Mouse (Mus musculus) neural tube, embryonic 15.5 days (tissue): Measurements from ENCODE around the gene Lrrc8e. TPM values are rescaled to one million over a fixed set of nuclear protein-coding genes. Genes with fewer than 3 reads are reported as not detected.

Experiments used
- ATAC-seq: fragments of 200-750 bp; cut with Nextera tagmentation; 2 replicates; pipeline ENCODE4 v1.8.0; 2017; ENCODE audit warnings: mild to moderate bottlenecking, moderate TSS enrichment, moderate library complexity; ENCODE audit not compliant: low FRiP score
- H3K27ac ChIP-seq: fragments of 300-500 bp; sonication (generic); replicated peaks from 2 replicates; pipeline ENCODE4 v1.5.1; 2015; ENCODE audit warnings: mild to moderate bottlenecking, inconsistent platforms
- H3K27me3 ChIP-seq: fragments of 300-500 bp; sonication (generic); replicated peaks from 2 replicates; pipeline ENCODE4 v1.6.1; 2015; ENCODE audit warnings: inconsistent platforms
- H3K36me3 ChIP-seq: fragments of 300-500 bp; sonication (generic); 2 replicates; pipeline ENCODE4 v1.6.1; 2015; ENCODE audit warnings: inconsistent platforms
- H3K4me1 ChIP-seq: fragments of 300-500 bp; sonication (generic); 2 replicates; pipeline ENCODE4 v1.6.1; 2015; ENCODE audit warnings: inconsistent platforms
- H3K4me2 ChIP-seq: fragments of 300-500 bp; sonication (generic); 2 replicates; pipeline ENCODE4 v1.6.1; 2015; ENCODE audit warnings: inconsistent platforms, mild to moderate bottlenecking, moderate library complexity
- H3K4me3 ChIP-seq: fragments of 300-500 bp; sonication (generic); replicated peaks from 2 replicates; pipeline ENCODE4 v1.5.1; 2015; ENCODE audit warnings: mild to moderate bottlenecking, inconsistent platforms
- H3K9ac ChIP-seq: fragments of 300-500 bp; sonication (generic); replicated peaks from 2 replicates; pipeline ENCODE4 v1.6.1; 2015; ENCODE audit warnings: mild to moderate bottlenecking, inconsistent platforms
- H3K9me3 ChIP-seq: fragments of 300-500 bp; sonication (generic); replicated peaks from 2 replicates; pipeline ENCODE4 v1.6.1; 2016; ENCODE audit warnings: inconsistent platforms
- whole genome bisulfite sequencing: fragments of 180-500 bp; shearing (Covaris S2); methylation state at CpG from one replicate; pipeline ENCODE4 v1.1.7; 2015; ENCODE audit warnings: mixed read lengths; 5-methylcytosine and 5-hydroxymethylcytosine counted together
- polyA plus RNA-seq: library from polyadenylated mRNA; unstranded; fragments of >200 nt; fragmentation: Nextera tagmentation; extraction: Ambion mirVana; gene quantifications from 2 replicates; pipeline ENCODE4 v1.2.1, GENCODE M21; 2015

Lrrc8e gene
- polyA plus RNA-seq, 1 experiment from 2014 or later = not detected

DNA sequence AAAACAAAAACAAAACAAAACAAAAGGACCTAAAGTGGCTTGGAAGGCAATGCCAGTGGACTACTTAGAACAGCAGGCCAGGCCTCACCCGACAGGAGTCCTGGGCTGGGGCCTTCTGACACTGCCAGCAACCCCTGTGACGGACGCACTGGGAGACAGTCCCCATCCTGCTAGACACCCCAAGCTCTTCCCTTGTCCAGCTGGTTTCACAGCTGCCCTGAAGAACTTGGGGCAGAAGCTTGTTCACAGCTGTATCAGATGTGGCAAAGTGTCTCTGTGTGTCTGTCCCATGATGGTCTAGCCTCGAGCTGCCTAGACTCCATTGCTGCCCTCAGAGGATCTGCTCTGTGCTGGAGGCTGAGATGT lies 33.2 kb downstream of the Lrrc8e start:
- WGBS = 85% methylated on average over 4 of the region's 4 CpGs
- no peak overlapping the region for H3K4me3 ChIP-seq
- peak overlapping the region; percentile 76 for H3K4me2 ChIP-seq
- peaks cover 40% of the 10 kb centered on the region for H3K4me1 ChIP-seq
- ATAC-seq = no peak
- peak overlapping the region; percentile 87 for H3K9ac ChIP-seq
- H3K27ac ChIP-seq = peak overlapping the region; percentile 93
- H3K27me3 ChIP-seq = no peaks in the 10 kb centered on the region
- H3K9me3 ChIP-seq = no peaks in the 10 kb centered on the region
- peaks cover 66% of the 10 kb centered on the region for H3K36me3 ChIP-seq

DNA sequence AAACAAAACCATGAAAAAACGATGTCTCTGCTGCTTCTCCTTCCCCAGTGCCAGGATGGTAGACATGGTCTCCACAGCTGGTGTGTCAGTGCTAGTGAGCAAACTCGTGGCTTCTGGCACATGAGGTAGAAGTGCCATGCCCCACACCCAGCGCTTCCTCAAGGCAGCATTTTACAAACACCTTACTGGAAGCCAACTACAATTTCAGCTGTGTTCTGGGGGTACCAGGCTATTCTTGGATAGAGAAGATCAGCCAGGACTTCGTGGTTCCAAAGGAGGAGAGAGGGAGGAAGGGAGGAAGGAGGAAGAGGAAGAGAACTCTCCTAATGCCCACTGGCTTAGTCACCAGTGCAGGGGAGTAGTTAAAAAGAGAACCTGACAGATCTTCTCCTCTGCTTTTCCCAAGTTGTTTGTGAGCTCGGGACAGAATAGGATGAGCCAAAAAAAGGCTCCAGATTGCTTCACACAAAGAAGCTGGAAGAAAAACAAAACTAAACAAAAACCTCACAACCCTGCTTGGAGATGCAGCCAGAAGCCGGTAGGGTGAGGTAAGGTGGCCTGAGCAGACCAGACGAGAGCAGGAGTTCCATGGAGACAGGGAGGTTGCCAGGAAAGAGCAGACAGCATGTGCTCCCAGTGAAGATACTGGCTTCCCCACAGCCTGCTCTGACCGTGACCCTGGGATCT lies 36.6 kb downstream of the Lrrc8e start:
- 92% methylated on average over 8 of the region's 8 CpGs for WGBS
- Histone ChIP-seq H3K27ac (no peak overlapping the region), H3K36me3 (peaks cover 83% of the 10 kb centered on the region)

DNA sequence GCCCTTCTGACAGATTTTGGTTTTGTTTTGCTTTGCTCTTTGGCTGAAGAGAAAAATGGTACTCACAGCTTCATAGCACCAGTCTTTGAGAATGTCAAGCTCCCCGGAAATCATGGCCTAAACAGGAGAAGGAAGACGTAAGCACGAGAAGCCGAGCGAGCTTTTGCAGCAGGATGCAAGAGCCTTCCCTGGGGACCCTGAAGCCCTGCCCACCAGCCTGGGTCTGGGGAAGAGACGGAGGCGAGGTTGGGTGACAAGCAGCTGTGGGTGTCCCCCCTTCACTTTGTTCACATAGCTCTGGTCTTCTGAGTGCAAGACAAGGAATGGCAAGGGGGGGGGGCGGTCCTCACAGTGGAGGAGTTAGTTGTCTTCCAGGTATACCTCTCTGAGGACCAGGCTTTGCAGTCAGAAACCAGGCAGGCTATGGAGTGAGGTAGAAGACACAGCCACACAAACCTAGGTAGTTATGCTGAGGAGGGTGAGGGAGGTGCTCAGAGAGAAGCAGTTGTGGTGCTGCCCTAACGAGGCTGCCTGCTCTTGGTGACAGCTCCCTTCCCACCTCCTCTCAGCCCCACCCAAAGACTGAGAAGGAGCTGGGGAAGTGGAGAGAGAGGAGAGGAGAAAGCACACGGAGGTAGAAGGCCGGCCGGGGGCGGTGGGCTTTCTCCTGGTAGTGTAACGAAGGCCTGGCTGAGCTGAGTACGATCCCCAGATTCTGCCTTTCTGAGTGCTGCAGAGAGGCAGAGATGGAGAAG lies 38.7 kb downstream of the Lrrc8e start:
- Histone ChIP-seq H3K4me1 (no peaks in the 10 kb centered on the region), H3K27ac (no peak overlapping the region), H3K27me3 (no peaks in the 10 kb centered on the region), H3K4me2 (no peak overlapping the region), H3K4me3 (no peak overlapping the region), H3K9ac (no peak overlapping the region), H3K36me3 (peaks cover 97% of the 10 kb centered on the region), H3K9me3 (no peaks in the 10 kb centered on the region)
- no peak for ATAC-seq
- WGBS = 95% methylated on average over 15 of the region's 15 CpGs

More for the DNA sequence above, 36.6 kb downstream of the Lrrc8e start:
- H3K4me3 ChIP-seq = no peak overlapping the region
- H3K4me2 ChIP-seq = no peak overlapping the region
- peaks cover 11% of the 10 kb centered on the region for H3K4me1 ChIP-seq
- no peak overlapping the region for H3K9ac ChIP-seq
- H3K27me3 ChIP-seq = no peaks in the 10 kb centered on the region
- H3K9me3 ChIP-seq = no peaks in the 10 kb centered on the region
- no peak for ATAC-seq

DNA sequence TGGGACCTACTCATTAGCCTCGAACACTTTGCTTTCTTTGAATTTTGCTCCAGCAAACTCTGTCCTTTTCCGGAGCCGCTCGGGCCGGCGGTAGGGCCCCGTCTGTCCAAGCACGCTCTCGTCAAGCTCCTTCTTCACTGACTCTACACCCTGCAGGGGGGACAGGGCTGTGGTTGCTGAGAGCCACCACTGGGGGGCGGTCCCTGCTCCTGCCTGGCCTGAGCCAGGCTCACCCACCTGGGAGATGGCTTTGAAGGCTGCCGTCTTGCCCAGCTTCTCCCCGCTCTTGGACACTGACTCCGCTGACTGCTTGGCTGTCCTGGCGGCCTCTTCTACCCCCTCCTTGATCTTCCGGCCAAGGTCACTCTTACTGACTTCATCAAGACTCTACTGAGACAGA lies 41.0 kb downstream of the Lrrc8e start:
- Histone ChIP-seq H3K9me3 (no peaks in the 10 kb centered on the region), H3K36me3 (peaks cover 94% of the 10 kb centered on the region), H3K4me3 (no peak overlapping the region), H3K27me3 (no peaks in the 10 kb centered on the region), H3K4me2 (no peak overlapping the region), H3K4me1 (no peaks in the 10 kb centered on the region), H3K9ac (no peak overlapping the region), H3K27ac (no peak overlapping the region)
- ATAC-seq = no peak
- WGBS = 84% methylated on average over 15 of the region's 15 CpGs

DNA sequence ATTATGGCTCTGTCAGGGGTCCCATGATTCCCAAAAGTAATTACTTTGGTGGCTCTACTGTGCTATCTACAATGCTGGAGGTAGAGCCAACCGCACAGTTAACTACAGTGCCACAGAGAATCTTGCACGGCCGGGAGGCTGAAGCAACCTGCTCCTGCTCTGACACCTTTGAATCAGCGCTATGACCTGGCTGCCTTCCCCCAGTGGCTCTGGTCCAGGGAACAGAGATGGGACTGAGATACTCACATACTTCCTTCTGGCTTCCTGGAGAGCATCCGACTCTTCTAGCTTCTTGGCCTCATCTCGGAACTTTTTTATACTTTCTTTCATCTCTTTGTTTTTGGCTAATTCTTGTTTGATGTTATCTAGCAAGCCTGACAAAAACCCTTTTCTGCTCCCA lies 43.0 kb downstream of the Lrrc8e start:
- no peaks in the 10 kb centered on the region for H3K27me3 ChIP-seq
- H3K4me1 ChIP-seq = peaks cover 2% of the 10 kb centered on the region
- no peak overlapping the region for H3K4me3 ChIP-seq
- no peaks in the 10 kb centered on the region for H3K9me3 ChIP-seq
- H3K27ac ChIP-seq = no peak overlapping the region
- no peak for ATAC-seq
- H3K9ac ChIP-seq = no peak overlapping the region
- H3K4me2 ChIP-seq = no peak overlapping the region
- 91% methylated on average over 6 of the region's 6 CpGs for WGBS
- peaks cover 87% of the 10 kb centered on the region for H3K36me3 ChIP-seq

DNA sequence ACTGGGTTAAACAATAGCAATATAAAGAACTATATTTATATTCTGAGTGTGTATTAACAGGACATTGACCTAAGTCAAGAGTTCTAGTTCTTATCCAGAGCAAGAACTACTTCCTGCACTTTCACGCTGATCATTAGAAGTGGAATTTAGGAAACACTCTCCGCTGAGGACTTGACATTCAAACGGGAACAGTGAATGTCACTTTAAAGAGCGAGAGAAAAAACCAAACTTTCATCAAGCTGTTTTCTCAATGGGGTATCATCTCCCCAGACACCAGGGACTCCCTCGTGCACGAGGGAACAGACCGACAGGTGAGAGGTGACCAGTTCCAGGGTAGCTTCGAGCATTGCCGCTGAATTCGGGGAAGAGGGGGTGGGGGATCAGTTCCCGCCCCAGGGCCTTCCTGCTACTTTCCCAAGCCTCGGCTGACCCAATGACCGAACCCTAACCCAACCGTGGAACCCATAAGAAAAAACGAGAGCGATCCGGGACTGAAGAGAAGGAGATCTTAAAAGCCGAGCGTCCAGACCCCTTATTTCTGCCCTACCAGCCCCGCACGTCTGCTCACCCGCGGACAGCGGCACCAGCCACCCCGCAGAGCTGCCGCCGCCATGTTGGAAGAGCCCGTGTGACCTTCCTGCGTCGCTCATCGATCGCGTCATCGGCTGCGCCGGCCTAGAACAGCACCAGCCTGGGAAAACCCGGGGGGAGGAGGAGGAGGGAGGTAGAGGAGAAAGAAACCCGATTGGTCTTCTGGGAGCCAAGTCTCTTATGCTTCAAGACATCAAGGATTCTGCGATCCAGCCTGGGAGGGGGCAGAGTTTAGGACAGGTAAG lies 48.9 kb downstream of the Lrrc8e start, which contains the start of gene Timm44:
Gene Timm44 (minus strand): TSS at position 639 of the 836 bp plus-strand sequence.
- H3K4me3 ChIP-seq = peak within 1 kb of the TSS; percentile 67
- H3K4me1 ChIP-seq = peaks cover 14% of the 10 kb centered on the region
- whole genome bisulfite sequencing = under 1% methylated on average over 39 of the region's 39 CpGs
- peak within 1 kb of the TSS; percentile 65 for H3K9ac ChIP-seq
- peak; percentile 96 for ATAC-seq
- H3K4me2 ChIP-seq = peak within 1 kb of the TSS; percentile 64
- no peaks in the 10 kb centered on the region for H3K27me3 ChIP-seq
- peak within 1 kb of the TSS; percentile 83 for H3K27ac ChIP-seq
- H3K36me3 ChIP-seq = peaks cover 28% of the 10 kb centered on the region
- no peaks in the 10 kb centered on the region for H3K9me3 ChIP-seq

DNA sequence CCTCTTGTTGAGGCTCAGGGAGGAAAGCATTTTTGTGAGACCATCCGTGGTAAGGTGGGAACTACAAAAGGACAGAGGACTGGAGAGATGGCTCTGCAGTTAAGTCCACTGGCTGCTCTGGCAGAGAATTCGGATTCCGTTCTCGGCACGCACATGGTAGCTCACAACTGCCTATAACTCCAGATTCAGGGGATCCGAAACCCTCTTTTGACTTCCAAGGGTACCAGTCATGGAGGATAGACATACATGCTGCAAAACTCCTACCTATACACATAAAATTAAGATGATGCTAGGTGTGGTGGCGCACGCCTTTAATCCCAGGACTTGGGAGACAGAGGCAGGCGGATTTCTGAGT lies 49.5 kb downstream of the Lrrc8e start:
- Histone ChIP-seq H3K36me3 (peaks cover 23% of the 10 kb centered on the region), H3K27me3 (no peaks in the 10 kb centered on the region), H3K27ac (peak overlapping the region; percentile 83), H3K4me2 (peak overlapping the region; percentile 64), H3K4me1 (peaks cover 14% of the 10 kb centered on the region), H3K4me3 (peak overlapping the region; percentile 67), H3K9ac (peak overlapping the region; percentile 65), H3K9me3 (no peaks in the 10 kb centered on the region)
- WGBS = 25% methylated on average over 9 of the region's 9 CpGs
- ATAC-seq = no peak; the same call in none of the 2 replicates

Other genes starting within 250 kb of the Lrrc8e start
- not detected in 2 replicates for gene Cd209f, start 121.0 kb upstream of the Lrrc8e start, polyA plus RNA-seq
- not detected in 2 replicates for gene Cd209g, start 92.7 kb upstream of the Lrrc8e start, polyA plus RNA-seq
- gene Evi5l, start 60.3 kb upstream of the Lrrc8e start, polyA plus RNA-seq = 90.0 and 107 TPM in 2 replicates
- 36.2 and 37.5 TPM in 2 replicates for gene Prr36, start 9.4 kb upstream of the Lrrc8e start, polyA plus RNA-seq
- 26.9 and 30.6 TPM in 2 replicates for gene Map2k7, start 11.9 kb downstream of the Lrrc8e start, polyA plus RNA-seq
- gene Gm49320, start 12.0 kb downstream of the Lrrc8e start, polyA plus RNA-seq = 1.1 and 1.3 TPM in 2 replicates
- 3.2 and 3.4 TPM in 2 replicates for gene Tgfbr3l, start 21.4 kb downstream of the Lrrc8e start, polyA plus RNA-seq
- 63.6 and 69.3 TPM in 2 replicates for gene Snapc2, start 26.3 kb downstream of the Lrrc8e start, polyA plus RNA-seq
- gene Ctxn1, start 32.4 kb downstream of the Lrrc8e start, polyA plus RNA-seq = 229 and 269 TPM in 2 replicates
- 44.2 and 48.5 TPM in 2 replicates for gene Timm44, start 49.1 kb downstream of the Lrrc8e start, polyA plus RNA-seq
- 19.7 and 113 TPM in 2 replicates for gene Ccl25, start 98.4 kb downstream of the Lrrc8e start, polyA plus RNA-seq
- 92.5 and 112 TPM in 2 replicates for gene Elavl1, start 98.6 kb downstream of the Lrrc8e start, polyA plus RNA-seq